Mouse (Mus musculus): ENCODE measurements around the gene Gper1. TPM values are rescaled to one million over a fixed set of nuclear protein-coding genes. Genes with fewer than 3 reads are reported as not detected.

Gper1 gene
- total and polyA plus RNA-seq, 3 experiments, result not detected

- H3K4me3 ChIP-seq (ENCODE audit: low read depth, low read length), result no peak overlapping the region
- peaks cover 7% of the 10 kb centered on the region; the same call in 1 of the 2 replicates for H3K4me1 ChIP-seq (ENCODE audit: insufficient read depth, low read depth, low read length)
- no peak for ATAC-seq (ENCODE audit: extremely low read depth, insufficient number of reproducible peaks, low FRiP score, poor library complexity, severe bottlenecking)
- peaks cover 86% of the 10 kb centered on the region for H3K36me3 ChIP-seq (replicated peaks)
- no peak for TF ChIP-seq GATA2 (IDR thresholded peaks at IDR 0.05; ENCODE audit: borderline replicate concordance, low read depth, low read length)
- peak; percentile 31; the same call in 1 of the 2 replicates for TF ChIP-seq CTCF (IDR thresholded peaks at IDR 0.05; ENCODE audit: low read depth, low read length)
- no peak for TF ChIP-seq GATA1 (IDR thresholded peaks at IDR 0.05; ENCODE audit: borderline replicate concordance, low read length)
- TF ChIP-seq TAL1 (conservative IDR thresholded peaks at IDR 0.05; ENCODE audit: low read depth, low read length), result no peak
- no peaks in the 10 kb centered on the region for H3K27me3 ChIP-seq (ENCODE audit: insufficient read depth, low read length)
- no peaks in the 10 kb centered on the region for H3K9me3 ChIP-seq (replicated peaks)
- DNase-seq (ENCODE audit: low spot score), result no peak
These were observed 6.0 kb upstream of the Gper1 start for GRCm38 (mm10) chr5:139416942-139417341.

GRCm38 (mm10) chr5:139417480-139417879 lies 5.5 kb upstream of the Gper1 start:
- TF ChIP-seq TAL1 (conservative IDR thresholded peaks at IDR 0.05; ENCODE audit: low read depth, low read length) (no peak), GATA1 (IDR thresholded peaks at IDR 0.05; ENCODE audit: borderline replicate concordance, low read length) (no peak), GATA2 (IDR thresholded peaks at IDR 0.05; ENCODE audit: borderline replicate concordance, low read depth, low read length) (no peak), POLR2AphosphoS5 (IDR thresholded peaks at IDR 0.05; ENCODE audit: insufficient replicate concordance, low read depth, low read length) (no peak), CTCF (IDR thresholded peaks at IDR 0.05; ENCODE audit: low read depth, low read length) (no peak)
- H3K27me3 ChIP-seq (ENCODE audit: insufficient read depth, low read length), result no peaks in the 10 kb centered on the region
- no peak overlapping the region for H3K4me3 ChIP-seq (ENCODE audit: low read depth, low read length)
- 0 out of 2 replicates have a peak, but pooled peaks cover 5% of the 10 kb centered on the region for H3K4me1 ChIP-seq (ENCODE audit: insufficient read depth, low read depth, low read length)
- H3K9me3 ChIP-seq (replicated peaks), result no peaks in the 10 kb centered on the region
- H3K36me3 ChIP-seq (replicated peaks), result peaks cover 84% of the 10 kb centered on the region
- no peak for ATAC-seq (ENCODE audit: extremely low read depth, insufficient number of reproducible peaks, low FRiP score, poor library complexity, severe bottlenecking)
- no peak for DNase-seq (ENCODE audit: low spot score)

GRCm38 (mm10) chr5:139418110-139418509 lies 4.8 kb upstream of the Gper1 start:
- TF ChIP-seq GATA1 (IDR thresholded peaks at IDR 0.05; ENCODE audit: borderline replicate concordance, low read length) (no peak), CTCF (IDR thresholded peaks at IDR 0.05; ENCODE audit: low read depth, low read length) (no peak), GATA2 (IDR thresholded peaks at IDR 0.05; ENCODE audit: borderline replicate concordance, low read depth, low read length) (no peak), TAL1 (conservative IDR thresholded peaks at IDR 0.05; ENCODE audit: low read depth, low read length) (no peak), POLR2AphosphoS5 (IDR thresholded peaks at IDR 0.05; ENCODE audit: insufficient replicate concordance, low read depth, low read length) (no peak)
- Histone ChIP-seq H3K4me1 (ENCODE audit: insufficient read depth, low read depth, low read length) (peaks cover 5% of the 10 kb centered on the region; the same call in 1 of the 2 replicates), H3K36me3 (replicated peaks) (peaks cover 81% of the 10 kb centered on the region), H3K4me3 (ENCODE audit: low read depth, low read length) (no peak overlapping the region), H3K27me3 (ENCODE audit: insufficient read depth, low read length) (no peaks in the 10 kb centered on the region; the same call in 1 of the 2 replicates), H3K9me3 (replicated peaks) (no peaks in the 10 kb centered on the region)
- DNase-seq (ENCODE audit: low spot score) (no peak), ATAC-seq (ENCODE audit: extremely low read depth, insufficient number of reproducible peaks, low FRiP score, poor library complexity, severe bottlenecking) (no peak)

GRCm38 (mm10) chr5:139418633-139419032 lies 4.3 kb upstream of the Gper1 start:
- no peak; the same call in 1 of the 2 replicates for ATAC-seq (ENCODE audit: extremely low read depth, insufficient number of reproducible peaks, low FRiP score, poor library complexity, severe bottlenecking)
- Histone ChIP-seq H3K4me1 (ENCODE audit: insufficient read depth, low read depth, low read length) (peaks cover 5% of the 10 kb centered on the region; the same call in 1 of the 2 replicates), H3K36me3 (replicated peaks) (peaks cover 82% of the 10 kb centered on the region), H3K27me3 (ENCODE audit: insufficient read depth, low read length) (no peaks in the 10 kb centered on the region; the same call in 1 of the 2 replicates), H3K4me3 (ENCODE audit: low read depth, low read length) (no peak overlapping the region), H3K9me3 (replicated peaks) (no peaks in the 10 kb centered on the region)
- TF ChIP-seq GATA2 (IDR thresholded peaks at IDR 0.05; ENCODE audit: borderline replicate concordance, low read depth, low read length) (no peak), GATA1 (IDR thresholded peaks at IDR 0.05; ENCODE audit: borderline replicate concordance, low read length) (no peak), POLR2AphosphoS5 (IDR thresholded peaks at IDR 0.05; ENCODE audit: insufficient replicate concordance, low read depth, low read length) (no peak), TAL1 (conservative IDR thresholded peaks at IDR 0.05; ENCODE audit: low read depth, low read length) (no peak), CTCF (IDR thresholded peaks at IDR 0.05; ENCODE audit: low read depth, low read length) (no peak)
- no peak for DNase-seq (ENCODE audit: low spot score)

- ATAC-seq (ENCODE audit: extremely low read depth, insufficient number of reproducible peaks, low FRiP score, poor library complexity, severe bottlenecking), result no peak
- TF ChIP-seq TAL1 (conservative IDR thresholded peaks at IDR 0.05; ENCODE audit: low read depth, low read length) (no peak), CTCF (IDR thresholded peaks at IDR 0.05; ENCODE audit: low read depth, low read length) (no peak), POLR2AphosphoS5 (IDR thresholded peaks at IDR 0.05; ENCODE audit: insufficient replicate concordance, low read depth, low read length) (no peak), GATA2 (IDR thresholded peaks at IDR 0.05; ENCODE audit: borderline replicate concordance, low read depth, low read length) (no peak)
- H3K36me3 ChIP-seq (replicated peaks), result peaks cover 71% of the 10 kb centered on the region
These were observed 2.2 kb downstream of the Gper1 start for GRCm38 (mm10) chr5:139425198-139425597.

GRCm38 (mm10) chr5:139427001-139427400 lies 4.0 kb downstream of the Gper1 start:
- no peak overlapping the region for H3K4me3 ChIP-seq (ENCODE audit: low read depth, low read length)
- DNase-seq (ENCODE audit: low spot score) (no peak), ATAC-seq (ENCODE audit: extremely low read depth, insufficient number of reproducible peaks, low FRiP score, poor library complexity, severe bottlenecking) (no peak)
- H3K36me3 ChIP-seq (replicated peaks), result peaks cover 77% of the 10 kb centered on the region
- TF ChIP-seq POLR2AphosphoS5 (IDR thresholded peaks at IDR 0.05; ENCODE audit: insufficient replicate concordance, low read depth, low read length), result no peak
- no peak for TF ChIP-seq GATA2 (IDR thresholded peaks at IDR 0.05; ENCODE audit: borderline replicate concordance, low read depth, low read length)
- no peak for TF ChIP-seq TAL1 (conservative IDR thresholded peaks at IDR 0.05; ENCODE audit: low read depth, low read length)
- TF ChIP-seq GATA1 (IDR thresholded peaks at IDR 0.05; ENCODE audit: borderline replicate concordance, low read length), result no peak
- no peak for TF ChIP-seq CTCF (IDR thresholded peaks at IDR 0.05; ENCODE audit: low read depth, low read length)
- no peaks in the 10 kb centered on the region; the same call in 1 of the 2 replicates for H3K27me3 ChIP-seq (ENCODE audit: insufficient read depth, low read length)
- no peaks in the 10 kb centered on the region for H3K9me3 ChIP-seq (replicated peaks)
- H3K4me1 ChIP-seq (ENCODE audit: insufficient read depth, low read depth, low read length), result peaks cover 11% of the 10 kb centered on the region

More at GRCm38 (mm10) chr5:139425198-139425597, 2.2 kb downstream of the Gper1 start:
- no peak overlapping the region for H3K4me3 ChIP-seq (ENCODE audit: low read depth, low read length)
- H3K4me1 ChIP-seq (ENCODE audit: insufficient read depth, low read depth, low read length), result peaks cover 8% of the 10 kb centered on the region
- no peaks in the 10 kb centered on the region for H3K9me3 ChIP-seq (replicated peaks)
- H3K27me3 ChIP-seq (ENCODE audit: insufficient read depth, low read length), result no peaks in the 10 kb centered on the region; the same call in 1 of the 2 replicates
- DNase-seq (ENCODE audit: low spot score), result no peak

All from G1E (cell line).